Mouse (Mus musculus) myocyte (in vitro differentiated cells): ENCODE data around the gene Tex44.

ENCODE experiments used
- CEBPB ChIP-seq: IDR thresholded peaks from 2 replicates; pipeline ENCODE4 v1.6.1; 2011; ENCODE audit warnings: mild to moderate bottlenecking, moderate library complexity; ENCODE audit not compliant: poor library complexity, insufficient read depth, severe bottlenecking
- E2F4 ChIP-seq: IDR thresholded peaks from one replicate; pipeline ENCODE4 v1.6.1; 2011; ENCODE audit warnings: mild to moderate bottlenecking, control low read depth, moderate library complexity; ENCODE audit not compliant: insufficient read depth
- MAX ChIP-seq: IDR thresholded peaks from one replicate; pipeline ENCODE4 v1.6.1; 2011; ENCODE audit warnings: low read depth, mild to moderate bottlenecking, control low read depth
- MYOD1 ChIP-seq, 3 experiments: IDR thresholded peaks; one replicate each; pipeline ENCODE4 v1.6.1; 2011; ENCODE audit warnings: control low read depth in 2 of 3, low read depth in 2 of 3, mild to moderate bottlenecking in 2 of 3, moderate library complexity in 1 of 3; ENCODE audit not compliant: insufficient read length in 2 of 3, control insufficient read depth in 1 of 3
- MYOG ChIP-seq, 3 experiments: IDR thresholded peaks; one replicate each; pipeline ENCODE4 v1.6.1; 2011; ENCODE audit warnings: control low read depth in 2 of 3, low read depth in 2 of 3, mild to moderate bottlenecking in 2 of 3; ENCODE audit not compliant: insufficient read length in 2 of 3, control insufficient read depth in 1 of 3, insufficient read depth in 1 of 3
- POLR2A ChIP-seq: IDR thresholded peaks from one replicate; pipeline ENCODE4 v1.6.1; 2011; ENCODE audit warnings: low read depth, mild to moderate bottlenecking, control low read depth, moderate library complexity; ENCODE audit not compliant: insufficient read length
- POLR2AphosphoS2 ChIP-seq: IDR thresholded peaks from one replicate; pipeline ENCODE4 v1.6.1; 2011; ENCODE audit warnings: low read depth, control low read depth; ENCODE audit not compliant: insufficient read length
- SRF ChIP-seq: IDR thresholded peaks from one replicate; pipeline ENCODE4 v1.6.1; 2011; ENCODE audit warnings: low read depth; ENCODE audit not compliant: control insufficient read depth, insufficient read length
- TCF12 ChIP-seq: IDR thresholded peaks from one replicate; pipeline ENCODE4 v1.6.1; 2011; ENCODE audit warnings: mild to moderate bottlenecking, control low read depth; ENCODE audit not compliant: poor library complexity, insufficient read depth, severe bottlenecking
- TCF3 ChIP-seq: IDR thresholded peaks from one replicate; pipeline ENCODE4 v1.6.1; 2011; ENCODE audit warnings: low read depth, control low read depth; ENCODE audit not compliant: insufficient read length
- USF1 ChIP-seq: IDR thresholded peaks from one replicate; pipeline ENCODE4 v1.6.1; 2011; ENCODE audit warnings: low read depth, mild to moderate bottlenecking, control low read depth, moderate library complexity

- TF ChIP-seq MYOD1 (IDR thresholded peaks at IDR 0.05; ENCODE audit: control insufficient read depth in 1 of 3, insufficient read length in 2 of 3, low read depth in 2 of 3) (no peak), POLR2A (no peak), POLR2AphosphoS2 (no peak), MAX (no peak), MYOG (IDR thresholded peaks at IDR 0.05; ENCODE audit: control insufficient read depth in 1 of 3, insufficient read depth in 1 of 3, insufficient read length in 2 of 3, low read depth in 2 of 3) (no peak), TCF12 (no peak), E2F4 (no peak), CEBPB (no peak), TCF3 (no peak), USF1 (no peak), SRF (no peak)
Measured at GRCm38 (mm10) chr1:86379161-86379569, 47.0 kb upstream of the Tex44 start.
